Mouse (Mus musculus) stomach, postnatal 0 days (tissue): ENCODE measurements around the gene C5ar1.

Source experiments
- CTCF ChIP-seq: IDR thresholded peaks from 2 replicates; pipeline ENCODE4 v1.5.1; 2016; ENCODE audit warnings: antibody characterized with exemption, low read depth, mild to moderate bottlenecking, moderate library complexity
- EP300 ChIP-seq: optimal IDR thresholded peaks from 2 replicates; pipeline ENCODE3; 2016; ENCODE audit warnings: antibody characterized with exemption

DNA sequence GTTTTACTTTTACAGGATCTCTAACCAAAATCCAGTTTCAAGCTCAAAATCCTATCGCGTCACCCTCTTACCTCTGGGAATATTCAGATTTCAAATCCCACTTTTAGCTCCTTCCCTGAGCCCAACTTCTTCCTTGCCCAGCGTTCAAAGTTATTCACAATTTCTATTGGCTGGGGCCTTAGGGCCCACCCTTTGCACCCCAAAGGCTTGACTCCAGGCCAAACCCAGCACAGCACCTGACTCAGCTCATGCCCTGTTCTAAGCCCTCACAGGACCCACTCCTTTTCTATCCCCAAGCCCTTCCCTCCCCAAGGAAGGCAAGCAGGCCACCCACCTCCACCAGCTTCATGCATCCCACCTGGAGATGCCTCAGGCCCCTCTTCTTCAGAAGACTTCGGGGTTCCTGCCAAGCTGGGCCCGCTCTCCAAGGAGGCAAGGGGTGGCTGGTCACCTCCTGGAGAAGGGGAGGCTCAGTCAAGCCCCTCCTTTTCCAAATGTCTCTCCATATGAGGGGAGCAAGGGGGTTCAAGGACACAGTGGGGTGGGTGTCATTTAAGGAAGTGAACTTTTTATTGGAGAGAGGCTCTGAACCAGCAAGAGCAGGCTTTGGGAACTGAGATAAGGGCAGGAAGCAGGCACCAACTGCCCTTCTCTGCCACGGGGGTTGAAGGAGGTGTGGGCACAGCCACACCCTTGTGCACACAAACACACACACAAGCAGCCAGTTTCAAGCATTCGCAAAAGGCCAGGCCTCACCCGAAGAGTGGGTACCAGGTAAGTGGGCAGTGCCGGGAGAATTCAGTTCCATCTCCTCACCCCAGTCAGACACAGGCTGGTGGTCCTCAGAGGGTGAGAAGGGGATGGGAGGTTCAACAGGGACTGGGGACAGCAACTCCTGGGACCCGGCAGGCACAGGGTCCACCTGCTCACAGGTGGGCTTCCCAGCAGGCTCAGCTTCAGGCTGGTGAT is 15.9 kb upstream of the C5ar1 start:
- no peak for TF ChIP-seq CTCF
- TF ChIP-seq EP300 = no peak
